Mouse (Mus musculus): ENCODE measurements at regions not wholly inside any gene's neighbourhood (a gene's known extent, or its start where the extent isn't known, plus 50 kb on each side); places are given as distances from the start of the nearest gene placed in this dataset.
"Not testable (repeated sequence)": the region's sequence is repeated elsewhere in the genome, so short reads cannot be mapped to it uniquely, and the experiment has no call there.

GRCm38 (mm10) chr4:45647514-45647913, 115.2 kb upstream of the Shb start:
- DNase-seq (ENCODE audit: low spot score): no peak

GRCm38 (mm10) chr4:45642604-45643003, 110.3 kb upstream of the Shb start:
- no peak for DNase-seq (ENCODE audit: low spot score)

GRCm38 (mm10) chr4:45641272-45641671, 109.0 kb upstream of the Shb start:
- DNase-seq (ENCODE audit: low spot score): no peak

- DNase-seq (ENCODE audit: low spot score): no peak
Measured at GRCm38 (mm10) chr4:45640713-45641112, 108.4 kb upstream of the Shb start.

- DNase-seq (ENCODE audit: low spot score): no peak
Measured at GRCm38 (mm10) chr4:45639397-45640034, 107.2 kb upstream of the Shb start.

- DNase-seq (ENCODE audit: low spot score): no peak
Measured at GRCm38 (mm10) chr4:45638411-45638810, 106.1 kb upstream of the Shb start.

- no peak for DNase-seq (ENCODE audit: low spot score)
Measured at GRCm38 (mm10) chr4:45631276-45632045, 99.2 kb upstream of the Shb start.

GRCm38 (mm10) chr4:45625633-45626032, 93.4 kb upstream of the Shb start:
- no peak for DNase-seq (ENCODE audit: low spot score)

GRCm38 (mm10) chr4:45622017-45622416, 89.7 kb upstream of the Shb start:
- no peak for DNase-seq (ENCODE audit: low spot score)

- no peak for DNase-seq (ENCODE audit: low spot score)
Measured at GRCm38 (mm10) chr4:45617126-45617525, 84.9 kb upstream of the Shb start.

- DNase-seq (ENCODE audit: low spot score): not testable (repeated sequence)
Measured at GRCm38 (mm10) chr4:45613498-45613897, 81.2 kb upstream of the Shb start.

- DNase-seq (ENCODE audit: low spot score): peak; percentile 48
Measured at GRCm38 (mm10) chr4:45612132-45612531, 79.9 kb upstream of the Shb start.

GRCm38 (mm10) chr4:45610937-45611336, 78.7 kb upstream of the Shb start:
- no peak for DNase-seq (ENCODE audit: low spot score)

- no peak for DNase-seq (ENCODE audit: low spot score)
Measured at GRCm38 (mm10) chr4:45606578-45606977, 74.3 kb upstream of the Shb start.

GRCm38 (mm10) chr4:45605681-45606080, 73.4 kb upstream of the Shb start:
- DNase-seq (ENCODE audit: low spot score): no peak

- no peak for DNase-seq (ENCODE audit: low spot score)
Measured at GRCm38 (mm10) chr4:45604271-45604800, 72.1 kb upstream of the Shb start.

- DNase-seq (ENCODE audit: low spot score): no peak
Measured at GRCm38 (mm10) chr4:45600520-45600919, 68.2 kb upstream of the Shb start.

GRCm38 (mm10) chr4:45593435-45593991, 61.2 kb upstream of the Shb start:
- DNase-seq (ENCODE audit: low spot score): no peak

GRCm38 (mm10) chr4:45592766-45593165, 60.5 kb upstream of the Shb start:
- DNase-seq (ENCODE audit: low spot score): no peak

- peak; percentile 66 for DNase-seq (ENCODE audit: low spot score)
Measured at GRCm38 (mm10) chr4:45591405-45592315, 59.4 kb upstream of the Shb start.

- no peak for DNase-seq (ENCODE audit: low spot score)
Measured at GRCm38 (mm10) chr4:45590836-45591235, 58.6 kb upstream of the Shb start.

- no peak for DNase-seq (ENCODE audit: low spot score)
Measured at GRCm38 (mm10) chr4:45588322-45588721, 56.1 kb upstream of the Shb start.
